Mouse (Mus musculus): ENCODE measurements around the gene Trim11. TPM values are rescaled to one million over a fixed set of nuclear protein-coding genes. Genes with fewer than 3 reads are reported as not detected.
"Not testable (repeated sequence)": the region's sequence is repeated elsewhere in the genome, so short reads cannot be mapped to it uniquely, and the experiment has no call there.

Trim11 gene
- total RNA-seq (2021): 1 to 10 TPM; 9.3 to 9.6 TPM
- long read RNA-seq, experiment 1, partial matches to known transcripts: 3 of 16 reads
- long read RNA-seq, experiment 1, other reads (novel, unspliced or antisense): 13 of 16 reads
- long read RNA-seq, experiment 2, partial matches to known transcripts: 1 of 14 reads
- long read RNA-seq, experiment 2, other reads (novel, unspliced or antisense): 13 of 14 reads

- DNase-seq: peak; percentile 52
- intact Hi-C loops (cut with DNase I; ENCODE audit: low total_unique reads): no loop called here
Observed at GRCm38 (mm10) chr11:58978027-58978705, at the start of gene Trim11. Gene Trim11, plus strand, starts transcription at chr11:58978093.

- intact Hi-C loops (cut with DNase I; ENCODE audit: low total_unique reads): no loop called here
- no peak for DNase-seq
Observed at GRCm38 (mm10) chr11:58929055-58929454, 48.8 kb upstream of the Trim11 start.

DNA sequence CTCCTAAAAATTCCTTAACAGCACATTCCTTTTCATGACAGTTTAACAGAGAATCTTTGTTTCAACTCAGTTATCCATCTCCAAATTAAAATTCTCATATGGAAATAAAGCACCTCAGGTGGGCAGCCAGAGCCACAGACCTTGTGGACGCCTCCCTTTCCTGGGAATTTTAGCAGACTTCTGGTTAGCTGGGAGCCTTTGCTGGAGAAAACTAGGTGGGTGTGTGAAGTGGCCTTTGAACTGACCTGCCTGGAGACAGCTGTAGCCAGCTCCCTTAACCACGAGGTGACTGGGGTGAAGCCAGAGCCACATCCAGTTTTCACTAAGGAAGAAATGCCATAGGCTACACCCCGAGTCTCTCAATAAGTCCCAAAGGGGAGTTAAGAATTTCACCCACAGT, 48.3 kb upstream of the Trim11 start:
- intact Hi-C loops (cut with DNase I; ENCODE audit: low total_unique reads): no loop called here
- no peak for DNase-seq

DNA sequence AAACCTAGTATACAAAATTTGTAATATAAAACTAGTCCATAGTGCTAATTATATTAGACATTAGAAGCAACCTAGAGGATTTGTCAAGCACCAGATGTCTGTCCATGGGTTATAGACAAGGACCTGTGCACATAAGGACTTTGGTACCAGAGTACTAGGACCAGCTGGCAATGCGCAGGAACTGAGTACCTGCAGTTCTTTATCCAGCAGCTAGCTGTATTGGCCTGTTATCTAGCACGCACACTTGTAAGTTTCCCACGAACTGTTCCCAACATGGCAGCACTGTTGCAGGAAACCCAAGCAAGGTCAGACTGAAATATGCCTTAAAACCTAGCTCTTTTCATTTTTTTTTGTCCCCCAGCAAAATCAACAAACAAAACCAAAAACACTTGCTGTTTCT, 47.6 kb upstream of the Trim11 start:
- no peak for DNase-seq
- intact Hi-C loops (cut with DNase I; ENCODE audit: low total_unique reads): no loop called here

- DNase-seq: no peak
- intact Hi-C loops (cut with DNase I; ENCODE audit: low total_unique reads): no loop called here
Observed at GRCm38 (mm10) chr11:58931576-58931975, 46.3 kb upstream of the Trim11 start.

DNA sequence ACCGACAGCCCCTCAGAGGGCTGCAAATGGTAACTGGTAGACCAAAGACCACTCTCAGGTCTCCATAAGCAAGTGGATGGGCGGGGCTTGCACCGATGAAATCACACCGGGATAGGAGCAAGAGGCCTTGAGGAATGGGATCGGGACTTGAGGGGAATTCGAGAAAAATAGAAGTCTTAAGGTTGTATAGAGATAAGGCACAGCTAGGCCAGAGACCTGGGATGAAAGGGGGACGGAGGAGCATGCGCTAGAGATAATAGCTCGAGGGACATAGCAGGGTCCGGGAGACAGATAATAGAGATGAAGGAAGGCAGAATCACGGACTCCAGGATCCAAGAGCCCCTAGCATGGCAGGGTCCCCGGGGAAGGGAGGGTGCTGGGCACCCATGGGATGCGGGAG, 40.0 kb upstream of the Trim11 start:
- intact Hi-C loops (cut with DNase I; ENCODE audit: low total_unique reads): no loop called here

DNA sequence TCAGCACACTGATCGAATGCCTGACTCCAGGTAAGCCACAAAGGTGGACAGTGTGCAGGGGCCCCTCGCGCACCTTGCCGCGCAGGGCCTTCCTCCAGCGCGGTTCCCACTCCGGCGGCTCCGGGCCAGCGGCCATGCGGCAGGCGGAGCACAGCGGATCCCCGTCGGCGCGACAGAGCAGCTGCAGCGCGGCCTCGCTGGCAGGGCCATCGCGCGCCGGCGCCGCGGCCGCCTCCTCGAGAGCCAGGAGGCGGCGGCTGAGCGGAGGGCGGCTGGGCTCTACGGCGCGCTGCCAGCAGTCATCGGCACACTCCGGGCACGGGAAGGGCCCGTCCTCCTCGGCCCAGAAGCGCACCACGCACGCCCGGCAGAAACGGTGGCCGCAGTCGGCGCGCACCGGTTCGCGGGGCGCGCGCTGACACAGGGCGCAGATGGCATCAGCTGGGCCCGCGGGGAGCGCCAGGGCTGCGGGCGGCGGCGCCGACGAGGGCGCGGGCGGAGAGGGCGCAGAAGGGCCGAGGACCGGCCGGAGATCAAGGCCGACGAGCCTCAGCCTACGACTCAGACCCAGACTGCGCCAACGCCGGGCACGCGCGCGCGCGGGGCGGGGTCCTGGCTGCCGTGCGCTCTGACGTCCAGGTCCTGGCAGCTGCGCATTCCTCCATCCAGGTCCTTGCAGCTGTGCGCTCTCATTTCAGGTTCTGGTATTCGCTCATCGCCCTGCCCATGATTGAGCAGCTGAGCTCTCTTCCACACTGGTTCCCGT, 39.4 kb upstream of the Trim11 start, which contains the start of gene Rnf187:
Gene Rnf187 (minus strand): TSS at position 595 of the 766 bp plus-strand sequence.
- intact Hi-C loops (cut with DNase I; ENCODE audit: low total_unique reads): no loop called here
- peak; percentile 89 for DNase-seq

More for the DNA sequence above, 40.0 kb upstream of the Trim11 start:
- DNase-seq: no peak

GRCm38 (mm10) chr11:58939088-58939439, 38.8 kb upstream of the Trim11 start:
- DNase-seq: no peak
- intact Hi-C loops (cut with DNase I; ENCODE audit: low total_unique reads): no loop called here

DNA sequence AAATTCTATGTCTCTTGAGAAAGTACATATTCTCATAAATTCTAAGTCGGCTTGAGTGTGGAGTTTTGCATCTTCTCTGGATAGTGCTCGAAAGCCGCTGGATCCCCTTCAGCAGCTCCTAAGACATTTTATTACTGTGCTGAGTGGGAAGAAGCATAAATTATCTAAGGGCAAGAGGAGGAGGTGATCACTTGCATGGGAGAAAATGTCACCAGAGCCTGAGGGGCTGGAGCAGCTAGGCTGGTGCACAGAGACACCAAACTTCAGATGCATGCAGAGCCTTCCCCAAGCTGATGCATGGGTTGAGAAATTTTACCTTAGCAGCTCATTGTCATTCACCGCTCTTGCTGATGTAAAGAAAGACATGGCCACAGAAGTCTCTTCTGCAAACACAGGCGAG, 33.8 kb upstream of the Trim11 start:
- intact Hi-C loops (cut with DNase I; ENCODE audit: low total_unique reads): no loop called here
- DNase-seq: no peak

DNA sequence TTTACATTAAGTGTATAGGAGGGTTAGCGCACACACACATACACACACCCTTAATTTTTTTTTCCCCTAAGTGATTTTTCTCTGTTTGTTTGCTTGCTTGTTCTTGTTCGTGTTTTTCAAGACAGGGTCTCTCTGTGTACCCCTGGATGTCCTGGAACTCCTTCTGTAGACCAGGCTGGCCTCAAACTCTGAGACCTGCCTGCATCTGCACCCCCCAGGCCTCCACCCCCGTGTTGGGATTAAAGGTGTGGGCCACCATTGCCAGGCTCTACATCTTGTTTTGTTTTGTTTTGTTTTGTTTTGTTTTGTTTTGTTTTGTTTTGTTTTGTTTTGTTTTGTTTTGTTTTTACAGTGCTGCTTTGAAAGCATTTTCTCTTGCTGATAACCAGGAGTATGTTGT, 30.6 kb upstream of the Trim11 start:
- no peak for DNase-seq
- intact Hi-C loops (cut with DNase I; ENCODE audit: low total_unique reads): no loop called here

DNA sequence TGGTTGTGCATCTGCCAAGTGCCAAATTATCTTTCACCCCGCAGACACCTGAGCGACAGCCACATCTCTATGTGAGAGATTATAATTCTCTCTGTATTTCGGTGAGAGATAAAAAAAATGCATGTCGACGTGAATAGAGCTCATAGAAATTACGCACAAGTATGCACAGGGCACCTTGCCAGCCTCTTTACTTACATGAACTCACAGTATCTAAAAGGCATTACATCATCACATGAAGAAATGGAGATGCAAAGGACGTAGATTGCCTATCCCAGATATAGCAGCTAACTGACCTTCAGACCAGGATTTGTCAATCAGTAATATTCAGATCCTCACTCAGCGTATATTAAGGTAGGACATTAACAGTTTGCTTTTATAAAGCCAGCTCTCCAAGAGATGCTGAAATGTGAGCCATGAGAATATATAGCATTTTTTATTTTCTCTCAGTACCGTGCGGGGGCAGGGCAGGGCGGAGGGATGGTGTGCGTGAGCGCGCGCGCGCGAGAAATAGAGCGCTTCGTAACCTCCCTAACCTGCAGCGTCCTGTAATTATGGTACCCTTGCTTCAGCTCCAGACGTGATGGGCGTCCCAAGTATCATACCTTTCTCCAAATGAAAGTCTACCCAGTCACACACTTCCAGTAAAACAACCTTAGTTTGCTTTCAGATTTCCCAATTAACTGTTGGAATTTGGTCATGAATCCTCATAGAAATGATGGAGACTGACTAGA, 29.9 kb upstream of the Trim11 start:
- no peak for DNase-seq
- intact Hi-C loops (cut with DNase I; ENCODE audit: low total_unique reads): no loop called here

DNA sequence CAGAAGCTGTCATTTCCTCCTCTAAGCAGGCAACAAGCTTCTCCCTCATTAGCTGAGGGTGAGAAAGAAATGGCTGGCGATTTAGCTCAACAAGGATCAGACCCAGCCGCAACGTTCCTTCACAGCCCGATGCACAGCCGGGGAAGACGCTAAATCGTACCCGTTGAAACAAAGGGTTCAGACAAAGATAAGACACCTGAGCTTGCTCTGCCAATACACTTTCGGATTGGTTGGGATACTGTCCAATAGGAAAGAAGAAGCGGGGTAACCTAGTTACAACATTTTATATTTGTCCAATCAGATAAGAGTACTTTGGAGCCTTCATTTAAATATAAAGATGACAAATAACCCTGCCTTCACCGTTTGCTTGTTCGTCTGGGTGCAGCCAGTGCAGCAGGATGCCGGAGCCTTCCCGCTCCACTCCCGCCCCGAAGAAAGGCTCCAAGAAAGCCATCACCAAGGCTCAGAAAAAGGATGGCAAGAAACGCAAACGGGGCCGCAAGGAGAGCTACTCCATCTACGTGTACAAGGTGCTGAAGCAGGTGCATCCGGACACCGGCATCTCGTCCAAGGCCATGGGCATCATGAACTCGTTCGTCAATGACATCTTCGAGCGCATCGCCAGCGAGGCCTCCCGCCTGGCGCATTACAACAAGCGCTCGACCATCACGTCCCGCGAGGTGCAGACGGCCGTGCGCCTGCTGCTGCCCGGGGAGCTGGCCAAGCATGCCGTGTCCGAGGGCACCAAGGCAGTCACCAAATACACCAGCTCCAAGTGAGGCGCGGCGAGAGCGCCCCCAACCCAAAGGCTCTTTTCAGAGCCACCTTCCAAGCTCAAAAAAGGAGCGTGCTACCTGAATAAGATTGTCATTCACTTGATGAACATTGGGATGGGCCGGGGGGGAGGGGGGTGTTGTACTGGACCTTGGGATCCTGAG, 29.1 kb upstream of the Trim11 start, which contains the start of gene Hist3h2ba:
Gene Hist3h2ba (plus strand): TSS at position 379 of the 938 bp plus-strand sequence.
- intact Hi-C loops (cut with DNase I; ENCODE audit: low total_unique reads): no loop called here
- DNase-seq: no peak

- no peak for DNase-seq
- intact Hi-C loops (cut with DNase I; ENCODE audit: low total_unique reads): no loop called here
Observed at GRCm38 (mm10) chr11:58949480-58950431, 28.1 kb upstream of the Trim11 start.

- no peak for DNase-seq
- intact Hi-C loops (cut with DNase I; ENCODE audit: low total_unique reads): no loop called here
Observed at GRCm38 (mm10) chr11:58951210-58951609, 26.7 kb upstream of the Trim11 start.

DNA sequence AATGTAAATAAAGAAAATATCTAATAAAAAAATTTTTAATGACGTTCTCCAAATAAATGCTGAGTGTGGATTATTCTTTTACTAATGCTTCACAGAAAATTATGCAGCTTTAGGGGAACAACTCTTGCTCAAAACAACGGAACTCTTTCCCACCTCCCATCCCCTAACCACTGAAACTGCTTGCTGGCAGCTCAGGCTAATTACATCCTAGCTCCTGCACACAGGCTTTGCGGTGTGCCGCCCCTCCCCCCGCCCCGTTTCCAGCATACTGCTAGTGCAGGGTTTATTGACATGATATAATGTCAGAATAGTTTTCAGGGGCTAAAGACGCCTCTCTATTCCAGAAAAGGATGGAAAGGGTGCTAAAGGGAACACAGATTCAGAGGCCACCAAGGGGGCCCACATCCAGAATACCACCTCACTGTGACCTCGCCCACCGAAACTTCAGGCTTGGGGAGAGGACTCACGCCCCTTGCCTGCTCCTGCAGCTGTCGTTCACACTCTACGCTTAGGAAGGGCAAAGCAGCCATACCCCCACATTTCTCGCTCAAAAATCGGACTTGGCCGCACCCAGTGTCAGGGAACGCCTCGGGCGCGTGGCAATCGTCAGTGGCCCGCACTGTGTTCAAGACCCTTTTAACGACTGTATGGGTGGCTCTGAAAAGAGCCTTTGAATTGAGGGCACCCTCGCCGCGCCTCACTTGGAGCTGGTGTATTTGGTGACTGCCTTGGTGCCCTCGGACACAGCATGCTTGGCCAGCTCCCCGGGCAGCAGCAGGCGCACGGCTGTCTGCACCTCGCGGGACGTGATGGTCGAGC, 24.3 kb upstream of the Trim11 start:
- DNase-seq: no peak
- intact Hi-C loops (cut with DNase I; ENCODE audit: low total_unique reads): no loop called here

GRCm38 (mm10) chr11:58954170-58954419, 23.8 kb upstream of the Trim11 start:
- intact Hi-C loops (cut with DNase I; ENCODE audit: low total_unique reads); DNase-seq: not testable (repeated sequence)

GRCm38 (mm10) chr11:58954420-58955142, 23.3 kb upstream of the Trim11 start, which contains the start of the genes Hist3h2a and Trim17:
Gene Hist3h2a, plus strand, starts transcription at chr11:58954685.
Gene Trim17, plus strand, starts transcription at chr11:58954685.
- DNase-seq: peak; percentile 86
- intact Hi-C loops (cut with DNase I; ENCODE audit: low total_unique reads): no loop called here

Data from gastrocnemius, postnatal 14 days (tissue).